Mouse (Mus musculus): ENCODE measurements around the gene 6030408B16Rik. TPM values are rescaled to one million over a fixed set of nuclear protein-coding genes. Genes with fewer than 3 reads are reported as not detected.
"Not testable (repeated sequence)": the region's sequence is repeated elsewhere in the genome, so short reads cannot be mapped to it uniquely, and the experiment has no call there.

The 6030408B16Rik gene
- total RNA-seq, 4 experiments from 2014 or later = not detected

GRCm38 (mm10) chr15:101321126-101321525 lies 28.1 kb downstream of the 6030408B16Rik start:
- no peak for DNase-seq (ENCODE audit: low spot score in 2 of 2)

- no peak for DNase-seq (ENCODE audit: low spot score in 2 of 2)
These were observed 29.1 kb downstream of the 6030408B16Rik start for GRCm38 (mm10) chr15:101322106-101322505.

GRCm38 (mm10) chr15:101322640-101323039 lies 29.6 kb downstream of the 6030408B16Rik start:
- no peak for DNase-seq (ENCODE audit: low spot score in 2 of 2)

- DNase-seq (ENCODE audit: low spot score in 2 of 2) = no peak
These were observed 30.5 kb downstream of the 6030408B16Rik start for GRCm38 (mm10) chr15:101323511-101323910.

GRCm38 (mm10) chr15:101324409-101324808 lies 31.4 kb downstream of the 6030408B16Rik start:
- DNase-seq (ENCODE audit: low spot score in 2 of 2) = not testable (repeated sequence)

GRCm38 (mm10) chr15:101325991-101326534 lies 33.1 kb downstream of the 6030408B16Rik start:
- no peak for DNase-seq (ENCODE audit: low spot score in 2 of 2)

GRCm38 (mm10) chr15:101327282-101327681 lies 34.3 kb downstream of the 6030408B16Rik start:
- peak; percentile 73 to 80 for DNase-seq (ENCODE audit: low spot score in 2 of 2)

- DNase-seq (ENCODE audit: low spot score in 2 of 2) = no peak
These were observed 36.0 kb downstream of the 6030408B16Rik start for GRCm38 (mm10) chr15:101328876-101329563.

GRCm38 (mm10) chr15:101329564-101329892 lies 36.5 kb downstream of the 6030408B16Rik start:
- DNase-seq (ENCODE audit: low spot score in 2 of 2) = no peak

- DNase-seq (ENCODE audit: low spot score in 2 of 2) = no peak
These were observed 38.1 kb downstream of the 6030408B16Rik start for GRCm38 (mm10) chr15:101331090-101331489.

- no peak for DNase-seq (ENCODE audit: low spot score in 2 of 2)
These were observed 39.4 kb downstream of the 6030408B16Rik start for GRCm38 (mm10) chr15:101332370-101332769.

- no peak for DNase-seq (ENCODE audit: low spot score in 2 of 2)
These were observed 40.2 kb downstream of the 6030408B16Rik start for GRCm38 (mm10) chr15:101333165-101333564.

GRCm38 (mm10) chr15:101333648-101334047 lies 40.6 kb downstream of the 6030408B16Rik start:
- DNase-seq (ENCODE audit: low spot score in 2 of 2) = no peak

GRCm38 (mm10) chr15:101336474-101337174 lies 43.6 kb downstream of the 6030408B16Rik start:
- no peak for DNase-seq (ENCODE audit: low spot score in 2 of 2)

GRCm38 (mm10) chr15:101338359-101338758 lies 45.3 kb downstream of the 6030408B16Rik start:
- DNase-seq (ENCODE audit: low spot score in 2 of 2) = no peak

GRCm38 (mm10) chr15:101339537-101339936 lies 46.5 kb downstream of the 6030408B16Rik start:
- peak; percentile 75 to 81 for DNase-seq (ENCODE audit: low spot score in 2 of 2)

GRCm38 (mm10) chr15:101341797-101342515 lies 48.9 kb downstream of the 6030408B16Rik start:
- DNase-seq (ENCODE audit: low spot score in 2 of 2) = no peak

Other genes with a start within 250 kb of the 6030408B16Rik start
- not detected for gene Gm47841, start 245.8 kb upstream of the 6030408B16Rik start, total RNA-seq (2022)
- under 1 TPM; 0.31 to 0.73 (median 0.59) TPM for gene Fignl2, start 214.6 kb upstream of the 6030408B16Rik start, total RNA-seq (2022)
- gene Ankrd33, start 177.5 kb upstream of the 6030408B16Rik start, total RNA-seq (2022) = not detected
- gene Acvrl1, start 164.7 kb upstream of the 6030408B16Rik start, total RNA-seq (2022) = 1 to 10 TPM; 6.6 to 9.5 (median 7.6) TPM
- 10 to 100 TPM; 33.0 to 44.0 (median 39.4) TPM for gene Acvr1b, start 119.1 kb upstream of the 6030408B16Rik start, total RNA-seq (2022)
- 1 to 10 TPM; 3.0 to 5.4 (median 4.4) TPM for gene Grasp, start 69.0 kb upstream of the 6030408B16Rik start, total RNA-seq (2022)
- gene Nr4a1, start 38.9 kb upstream of the 6030408B16Rik start, total RNA-seq (2022) = 100 to 1,000 TPM; 114 to 232 (median 117) TPM
- gene Atg101, start 8.9 kb upstream of the 6030408B16Rik start, total RNA-seq (2022) = 10 to 100 TPM; 28.6 to 35.4 (median 31.8) TPM
- gene Krt80, start 77.0 kb downstream of the 6030408B16Rik start, total RNA-seq (2022) = 1 to 10 TPM; 1.1 to 3.4 (median 2.5) TPM
- not detected for gene Krt7, start 117.8 kb downstream of the 6030408B16Rik start, total RNA-seq (2022)
- not detected for gene Krt87, start 145.6 kb downstream of the 6030408B16Rik start, total RNA-seq (2022)
- gene Krt88, start 154.5 kb downstream of the 6030408B16Rik start, total RNA-seq (2022) = not detected
- not detected for gene Krt81, start 170.5 kb downstream of the 6030408B16Rik start, total RNA-seq (2022)
- not detected for gene Krt86, start 180.3 kb downstream of the 6030408B16Rik start, total RNA-seq (2022)
- not detected for gene Krt83, start 198.3 kb downstream of the 6030408B16Rik start, total RNA-seq (2022)
- not detected for gene Gm49425, start 224.0 kb downstream of the 6030408B16Rik start, total RNA-seq (2022)
- not detected for gene Krt84, start 239.6 kb downstream of the 6030408B16Rik start, total RNA-seq (2022)